Mouse (Mus musculus): ENCODE results near the gene Lrg1. TPM values are rescaled to one million over a fixed set of nuclear protein-coding genes. Genes with fewer than 3 reads are reported as not detected.

Gene Lrg1
- polyA plus RNA-seq, 1 experiment = 56.0 TPM

DNA sequence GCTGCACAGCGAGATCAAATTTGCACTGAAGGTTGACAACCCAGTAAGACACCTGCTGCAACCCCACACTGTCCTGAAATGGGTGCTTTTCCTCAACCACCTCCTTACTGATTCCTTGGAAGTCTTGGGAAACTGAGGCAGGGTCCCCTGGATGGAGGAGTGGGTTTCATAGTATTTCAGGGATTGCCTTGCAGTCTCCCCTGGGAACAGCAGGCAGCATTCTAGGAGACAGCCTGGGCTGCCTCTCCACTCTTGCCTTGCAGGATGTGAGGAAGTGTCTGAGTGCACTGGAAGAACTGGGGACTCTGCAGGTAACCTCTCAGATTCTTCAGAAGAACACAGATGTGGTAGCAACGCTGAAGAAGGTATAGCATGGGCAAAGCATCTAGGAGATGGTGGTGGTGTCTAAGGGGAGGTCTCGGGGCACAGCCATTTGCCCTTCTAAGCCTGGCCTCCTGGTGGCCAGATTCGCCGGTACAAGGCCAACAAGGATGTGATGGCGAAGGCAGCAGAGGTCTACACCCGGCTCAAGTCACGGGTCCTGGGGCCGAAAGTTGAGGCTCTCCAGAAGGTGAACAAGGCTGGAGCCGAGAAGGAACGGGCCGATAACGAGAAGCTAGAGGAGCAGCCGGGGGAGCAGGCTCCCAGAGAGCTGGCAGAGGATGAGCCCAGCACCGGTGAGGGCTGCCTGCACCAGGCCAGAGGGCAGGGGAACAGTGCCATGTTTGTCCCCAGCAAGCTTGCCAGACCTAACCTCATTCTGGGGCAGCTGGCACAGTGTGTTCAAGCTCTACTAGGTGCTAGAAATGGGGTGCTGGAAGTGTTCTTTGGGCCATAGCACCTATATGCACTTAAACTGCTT, 22.9 kb downstream of the Lrg1 start:
- Histone ChIP-seq H3K4me3 (ENCODE audit: extremely low read depth, insufficient read depth, insufficient read length) (no peak overlapping the region), H3K27me3 (ENCODE audit: control insufficient read depth, insufficient read depth, low read length) (no peaks in the 10 kb centered on the region), H3K4me1 (ENCODE audit: control insufficient read depth, insufficient read depth, insufficient read length) (no peaks in the 10 kb centered on the region), H3K36me3 (ENCODE audit: control insufficient read depth, insufficient read depth, low read length) (peaks cover 59% of the 10 kb centered on the region), H3K27ac (ENCODE audit: insufficient read depth, low read length) (no peak overlapping the region)
- no peak for DNase-seq (ENCODE audit: low read depth in 1 of 2, low spot score in 2 of 2)
- 93% methylated on average over 15 of the region's 15 CpGs for WGBS
- no peak for TF ChIP-seq CTCF (IDR thresholded peaks at IDR 0.05; ENCODE audit: extremely low read depth, insufficient read depth, insufficient read length, insufficient replicate concordance)
- TF ChIP-seq POLR2A (IDR thresholded peaks at IDR 0.05; ENCODE audit: low read depth, low read length) = no peak

GRCm38 (mm10) chr17:56098180-56098579, 23.6 kb downstream of the Lrg1 start:
- 92% methylated on average over 8 of the region's 8 CpGs for WGBS
- H3K36me3 ChIP-seq (ENCODE audit: control insufficient read depth, insufficient read depth, low read length) = peaks cover 60% of the 10 kb centered on the region

GRCm38 (mm10) chr17:56096883-56097282, 24.9 kb downstream of the Lrg1 start:
- Histone ChIP-seq H3K4me3 (ENCODE audit: extremely low read depth, insufficient read depth, insufficient read length) (no peak overlapping the region), H3K4me1 (ENCODE audit: control insufficient read depth, insufficient read depth, insufficient read length) (no peaks in the 10 kb centered on the region), H3K27me3 (ENCODE audit: control insufficient read depth, insufficient read depth, low read length) (no peaks in the 10 kb centered on the region), H3K27ac (ENCODE audit: insufficient read depth, low read length) (no peak overlapping the region), H3K36me3 (ENCODE audit: control insufficient read depth, insufficient read depth, low read length) (peaks cover 54% of the 10 kb centered on the region)
- WGBS = 96% methylated on average over 12 of the region's 12 CpGs
- DNase-seq (ENCODE audit: low read depth in 1 of 2, low spot score in 2 of 2) = no peak
- TF ChIP-seq CTCF (IDR thresholded peaks at IDR 0.05; ENCODE audit: extremely low read depth, insufficient read depth, insufficient read length, insufficient replicate concordance) (no peak), POLR2A (IDR thresholded peaks at IDR 0.05; ENCODE audit: low read depth, low read length) (no peak)

More at GRCm38 (mm10) chr17:56098180-56098579, 23.6 kb downstream of the Lrg1 start:
- TF ChIP-seq POLR2A (IDR thresholded peaks at IDR 0.05; ENCODE audit: low read depth, low read length) = no peak
- Histone ChIP-seq H3K4me1 (ENCODE audit: control insufficient read depth, insufficient read depth, insufficient read length) (no peaks in the 10 kb centered on the region), H3K27ac (ENCODE audit: insufficient read depth, low read length) (no peak overlapping the region), H3K27me3 (ENCODE audit: control insufficient read depth, insufficient read depth, low read length) (no peaks in the 10 kb centered on the region), H3K4me3 (ENCODE audit: extremely low read depth, insufficient read depth, insufficient read length) (no peak overlapping the region)
- no peak for DNase-seq (ENCODE audit: low read depth in 1 of 2, low spot score in 2 of 2)

GRCm38 (mm10) chr17:56092794-56093193, 29.0 kb downstream of the Lrg1 start:
- no peaks in the 10 kb centered on the region for H3K27me3 ChIP-seq (ENCODE audit: control insufficient read depth, insufficient read depth, low read length)
- peaks cover 25% of the 10 kb centered on the region for H3K36me3 ChIP-seq (ENCODE audit: control insufficient read depth, insufficient read depth, low read length)
- no peak for DNase-seq (ENCODE audit: low read depth in 1 of 2, low spot score in 2 of 2)
- no peak overlapping the region for H3K27ac ChIP-seq (ENCODE audit: insufficient read depth, low read length)
- TF ChIP-seq POLR2A (IDR thresholded peaks at IDR 0.05; ENCODE audit: low read depth, low read length) = no peak
- no peak for TF ChIP-seq CTCF (IDR thresholded peaks at IDR 0.05; ENCODE audit: extremely low read depth, insufficient read depth, insufficient read length, insufficient replicate concordance)
- H3K4me1 ChIP-seq (ENCODE audit: control insufficient read depth, insufficient read depth, insufficient read length) = no peaks in the 10 kb centered on the region
- 100% methylated on average over 1 of the region's 1 CpGs for WGBS
- no peak overlapping the region for H3K4me3 ChIP-seq (ENCODE audit: extremely low read depth, insufficient read depth, insufficient read length)

- 86% methylated on average over 1 of the region's 1 CpGs for WGBS
- no peak overlapping the region for H3K4me3 ChIP-seq (ENCODE audit: extremely low read depth, insufficient read depth, insufficient read length)
- peaks cover 21% of the 10 kb centered on the region for H3K36me3 ChIP-seq (ENCODE audit: control insufficient read depth, insufficient read depth, low read length)
- H3K4me1 ChIP-seq (ENCODE audit: control insufficient read depth, insufficient read depth, insufficient read length) = no peaks in the 10 kb centered on the region
- no peaks in the 10 kb centered on the region for H3K27me3 ChIP-seq (ENCODE audit: control insufficient read depth, insufficient read depth, low read length)
- no peak overlapping the region for H3K27ac ChIP-seq (ENCODE audit: insufficient read depth, low read length)
- no peak for DNase-seq (ENCODE audit: low read depth in 1 of 2, low spot score in 2 of 2)
- TF ChIP-seq CTCF (IDR thresholded peaks at IDR 0.05; ENCODE audit: extremely low read depth, insufficient read depth, insufficient read length, insufficient replicate concordance) (no peak), POLR2A (IDR thresholded peaks at IDR 0.05; ENCODE audit: low read depth, low read length) (no peak)
Observed at GRCm38 (mm10) chr17:56092312-56092711, 29.5 kb downstream of the Lrg1 start.

DNA sequence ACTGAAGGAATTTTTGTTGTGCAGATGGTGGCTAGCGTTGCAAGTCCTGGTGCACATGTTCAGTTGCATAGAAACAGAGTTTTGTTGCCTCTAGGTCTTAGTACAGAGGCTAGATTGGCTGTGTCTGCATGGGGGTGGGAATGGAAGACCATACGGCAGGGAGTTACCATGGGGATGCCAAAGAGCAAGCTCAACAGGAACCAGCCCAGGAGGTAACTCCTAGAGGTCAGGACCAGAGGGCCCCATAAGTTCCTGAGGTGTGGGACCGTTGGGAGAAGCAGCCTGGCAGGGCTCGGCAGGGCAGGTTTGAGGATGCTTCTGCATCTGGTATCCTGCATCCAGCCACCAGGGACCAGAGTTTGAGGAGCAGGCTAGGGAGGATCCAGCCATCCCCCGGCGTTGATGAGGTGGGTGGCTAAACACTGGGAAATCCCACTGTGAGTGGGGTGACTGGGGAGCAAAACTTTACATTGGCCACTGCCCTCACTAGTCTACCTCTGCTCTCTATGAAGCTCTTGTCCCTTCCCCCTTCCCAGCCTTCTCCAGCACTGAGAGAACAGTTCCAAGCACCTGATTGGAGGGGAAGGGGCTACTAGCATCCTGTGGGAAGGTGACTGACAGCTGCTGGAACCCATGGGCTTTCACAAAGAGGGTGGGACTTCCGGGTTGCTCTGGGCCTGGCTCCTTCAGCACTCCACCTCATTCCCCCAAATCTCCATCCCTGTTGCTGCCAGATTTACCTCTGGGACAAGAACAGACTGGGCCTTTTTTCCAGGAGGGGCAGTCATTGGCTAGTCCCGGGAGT, 40.8 kb downstream of the Lrg1 start:
- peaks cover 10% of the 10 kb centered on the region; the same call in 1 of the 2 replicates for H3K36me3 ChIP-seq (ENCODE audit: control insufficient read depth, insufficient read depth, low read length)
- H3K4me1 ChIP-seq (ENCODE audit: control insufficient read depth, insufficient read depth, insufficient read length) = peaks cover 10% of the 10 kb centered on the region; the same call in 1 of the 2 replicates
- H3K27me3 ChIP-seq (ENCODE audit: control insufficient read depth, insufficient read depth, low read length) = no peaks in the 10 kb centered on the region
- no peak for DNase-seq (ENCODE audit: low read depth in 1 of 2, low spot score in 2 of 2)
- no peak overlapping the region for H3K4me3 ChIP-seq (ENCODE audit: extremely low read depth, insufficient read depth, insufficient read length)
- TF ChIP-seq POLR2A (IDR thresholded peaks at IDR 0.05; ENCODE audit: low read depth, low read length) (no peak), CTCF (IDR thresholded peaks at IDR 0.05; ENCODE audit: extremely low read depth, insufficient read depth, insufficient read length, insufficient replicate concordance) (no peak)
- H3K27ac ChIP-seq (ENCODE audit: insufficient read depth, low read length) = no peak overlapping the region
- 38% methylated on average over 8 of the region's 8 CpGs for WGBS
